Mouse (Mus musculus) ovary, postnatal 36 days (tissue): Measurements from ENCODE around the gene Tob2.

Source experiments
- DNase-seq: peaks from one replicate; pipeline ENCODE4 v3.0.0; 2022; ENCODE audit warnings: low spot score, mixed read lengths

Tob2 gene

DNA sequence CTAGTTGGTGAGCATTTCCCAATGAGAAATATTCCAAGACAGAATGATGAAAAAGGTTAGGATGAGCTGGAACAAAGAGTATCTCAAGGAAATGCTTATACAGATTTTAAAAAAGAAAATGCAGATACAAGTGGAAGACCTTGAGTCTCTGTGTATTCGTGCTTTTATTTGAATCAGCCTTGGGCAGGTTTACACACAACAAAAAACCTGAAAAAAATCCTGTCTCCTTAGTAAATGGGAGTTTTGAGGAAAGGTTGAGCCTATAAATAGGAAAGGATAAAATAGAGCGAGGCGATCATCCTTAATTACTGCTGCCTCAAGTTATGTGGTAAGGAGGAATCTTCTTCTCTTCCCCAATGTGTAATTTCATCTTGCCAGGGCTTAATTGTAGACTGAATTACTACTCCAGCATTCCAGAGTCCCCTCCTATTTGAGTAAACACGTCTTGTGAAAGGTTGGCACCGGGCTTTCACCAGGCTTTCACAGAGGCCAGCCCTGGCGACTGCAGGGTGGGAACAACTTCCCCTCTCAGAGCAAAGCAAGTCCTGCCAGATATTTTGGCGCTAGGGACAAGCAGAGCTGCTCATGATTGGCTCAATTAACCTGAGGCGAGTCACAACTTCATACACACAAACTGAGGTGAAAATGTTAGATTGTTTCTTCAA lies 2.0 kb upstream of the Tob2 start:
- DNase-seq: no peak

DNA sequence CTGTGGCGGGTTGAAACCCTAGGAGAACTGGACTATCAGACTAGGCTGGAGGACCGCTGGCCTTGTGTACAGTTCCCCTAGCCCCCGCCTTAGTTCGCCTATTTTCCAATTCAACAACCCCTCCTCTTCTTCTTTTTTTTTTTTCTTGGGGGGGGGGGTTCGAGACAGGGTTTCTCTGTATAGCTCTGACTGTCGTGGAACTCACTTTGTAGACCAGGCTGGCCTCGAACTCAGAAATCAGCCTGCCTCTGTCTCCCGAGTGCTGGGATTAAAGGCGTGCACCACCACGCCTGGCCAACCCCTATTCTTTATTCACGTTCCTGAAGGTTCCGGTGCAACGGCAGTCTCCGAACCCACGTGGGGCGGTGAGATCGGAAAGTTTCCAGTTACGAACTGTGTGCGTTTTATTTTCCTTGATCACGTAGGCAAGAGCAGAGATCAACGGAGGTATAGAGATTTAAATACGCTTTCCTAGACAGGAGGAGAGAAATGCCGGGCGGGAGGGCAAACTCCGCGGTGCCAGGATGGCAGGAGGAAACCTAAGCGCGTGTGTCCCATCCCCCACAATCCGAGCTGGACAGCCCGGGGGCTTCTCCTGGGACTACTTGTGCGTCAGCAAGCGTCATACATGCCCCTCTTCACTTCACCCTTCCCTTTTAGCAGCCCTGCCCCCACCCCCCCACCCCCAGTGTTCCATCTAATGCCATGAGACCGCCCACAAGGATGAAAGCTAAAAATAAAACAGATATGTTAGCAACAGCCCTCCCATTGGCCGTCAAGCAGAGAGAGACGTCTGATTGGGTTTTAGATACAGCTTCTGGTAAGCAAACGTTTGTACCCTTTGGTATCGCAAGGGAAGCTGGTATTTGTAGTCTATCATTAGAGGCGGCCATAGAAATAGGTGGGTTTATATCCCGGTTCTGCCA lies 997 bp upstream of the Tob2 start:
- peak; percentile 77 for DNase-seq

DNA sequence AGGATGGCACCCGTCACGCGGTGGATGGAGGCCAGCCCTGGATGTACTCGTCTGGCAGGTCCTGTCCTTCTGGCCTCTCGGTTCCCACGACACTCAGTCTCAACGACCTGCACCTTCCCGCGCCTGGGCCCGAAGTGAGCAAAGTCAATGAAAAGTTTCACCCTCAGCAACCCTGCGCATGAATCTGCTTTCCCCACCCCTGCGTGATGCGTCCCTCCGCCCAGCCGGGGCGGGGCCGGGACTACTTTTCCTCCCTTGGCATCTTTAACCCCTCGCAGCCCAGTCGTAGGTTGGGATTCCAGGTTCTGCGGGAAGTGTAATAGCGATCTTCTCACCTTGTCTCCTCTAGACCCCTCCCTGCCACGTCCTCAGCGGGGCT lies 469 bp downstream of the Tob2 start:
- peak; percentile 93 for DNase-seq

DNA sequence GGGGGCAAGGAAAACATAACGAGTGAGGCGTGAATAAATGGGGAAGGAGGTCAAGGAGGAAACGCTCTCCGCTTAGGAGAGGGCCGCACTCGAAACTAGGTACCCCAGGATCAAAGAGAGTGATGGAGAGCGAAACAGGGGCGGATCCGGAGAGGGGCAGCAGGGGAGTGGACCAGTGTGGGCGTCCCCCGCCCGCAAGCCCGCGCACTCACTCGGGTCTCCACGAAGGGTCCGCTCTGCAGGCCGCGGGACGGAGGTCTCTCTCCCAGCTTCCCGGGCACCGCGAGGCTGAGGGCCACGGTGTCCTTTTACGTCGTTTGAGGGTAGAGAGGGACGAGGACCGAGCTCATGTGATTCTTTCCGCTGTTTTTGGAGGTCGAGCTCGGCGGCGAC lies 876 bp downstream of the Tob2 start:
- DNase-seq: no peak

DNA sequence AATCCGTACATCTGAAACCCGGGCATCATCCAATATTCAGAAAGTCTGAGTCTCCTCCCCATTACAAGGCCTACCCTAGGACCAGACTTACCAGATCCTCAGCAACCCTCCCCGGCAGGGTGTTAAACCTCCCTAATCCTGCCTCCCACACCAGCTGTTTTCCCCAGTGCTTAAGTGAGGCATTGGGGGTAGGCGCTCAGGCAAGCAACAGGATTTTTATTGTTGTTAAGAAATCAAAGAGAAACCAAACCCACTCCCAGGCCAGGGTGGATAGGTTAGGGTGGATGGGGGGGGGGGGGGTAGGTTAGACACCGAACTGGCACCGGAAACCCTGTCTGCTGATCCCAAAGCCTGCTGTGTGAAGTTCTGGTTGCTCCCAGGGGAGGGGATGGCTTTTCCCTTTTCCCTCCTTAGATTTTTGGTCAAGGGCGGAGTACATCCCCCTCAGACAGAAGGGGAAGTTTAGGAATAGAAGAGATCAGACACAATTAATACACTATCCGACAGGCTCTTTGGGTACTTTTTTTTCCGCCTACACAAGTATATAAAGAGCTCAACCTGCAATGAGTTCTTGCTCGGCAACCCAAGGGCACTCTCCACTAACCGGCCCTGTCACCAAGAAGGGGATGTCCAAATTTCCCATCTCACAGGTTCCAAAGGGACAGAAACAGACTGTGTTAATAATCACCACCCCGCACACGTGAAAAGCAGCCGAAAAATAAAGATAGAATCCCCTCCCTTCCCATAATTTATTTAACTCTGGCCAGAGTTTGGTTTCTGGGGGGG lies 1.5 kb downstream of the Tob2 start:
- no peak for DNase-seq

DNA sequence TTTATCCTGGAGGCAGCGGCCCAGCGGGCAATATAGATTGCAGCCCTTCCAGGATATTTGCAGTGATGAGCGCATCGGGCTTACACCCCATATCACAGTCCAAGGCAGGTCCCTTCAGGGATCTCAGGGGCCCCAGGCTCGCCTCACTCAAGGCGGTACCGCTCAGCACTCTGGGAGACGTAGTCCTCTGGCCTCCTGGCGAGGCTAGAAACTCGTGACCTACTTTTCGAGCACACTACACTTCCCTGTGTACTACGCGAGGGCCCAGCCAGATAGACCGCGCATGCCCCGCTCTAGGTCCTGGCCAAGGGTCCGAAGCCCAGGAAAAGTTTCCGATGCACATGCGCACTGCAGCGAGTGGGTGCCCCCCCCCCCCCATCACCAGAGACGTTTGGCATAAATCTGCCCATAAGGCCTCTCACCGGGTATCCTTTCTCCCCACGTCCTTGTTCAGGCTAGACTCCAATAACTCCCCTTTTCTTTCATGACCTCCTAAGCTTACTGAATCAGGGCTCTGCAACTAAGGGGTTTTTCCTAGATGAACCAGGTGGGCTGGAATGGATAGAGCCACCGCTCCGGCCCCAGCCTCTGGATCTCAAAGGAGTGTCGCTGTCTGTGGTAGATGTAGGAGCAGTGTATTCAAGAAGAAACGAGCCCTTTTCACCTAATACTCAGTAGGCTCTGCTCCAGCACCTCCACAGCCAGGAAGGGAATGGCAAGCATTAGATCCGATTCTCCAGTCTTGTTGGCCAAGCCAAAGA lies 2.4 kb downstream of the Tob2 start:
- DNase-seq: peak; percentile 82

DNA sequence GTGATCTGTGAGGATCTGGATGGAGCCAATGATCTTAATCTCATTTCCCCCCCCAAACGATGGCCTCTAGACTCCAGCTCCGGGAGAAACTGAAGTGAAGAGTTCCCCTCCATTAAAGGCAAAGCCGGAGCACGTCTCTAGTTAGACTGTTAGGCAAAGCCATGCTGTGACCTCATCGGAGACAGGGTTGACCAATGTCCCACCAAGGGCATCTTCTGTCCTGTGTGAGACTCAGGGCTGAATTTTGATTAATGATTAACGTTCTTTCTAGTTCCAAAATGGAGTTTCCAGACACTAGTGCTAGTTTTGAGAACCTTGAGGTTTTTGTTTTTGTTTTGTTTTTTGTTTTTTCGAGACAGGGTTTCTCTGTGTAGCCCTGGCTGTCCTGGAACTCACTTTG lies 5.5 kb downstream of the Tob2 start:
- DNase-seq: no peak

DNA sequence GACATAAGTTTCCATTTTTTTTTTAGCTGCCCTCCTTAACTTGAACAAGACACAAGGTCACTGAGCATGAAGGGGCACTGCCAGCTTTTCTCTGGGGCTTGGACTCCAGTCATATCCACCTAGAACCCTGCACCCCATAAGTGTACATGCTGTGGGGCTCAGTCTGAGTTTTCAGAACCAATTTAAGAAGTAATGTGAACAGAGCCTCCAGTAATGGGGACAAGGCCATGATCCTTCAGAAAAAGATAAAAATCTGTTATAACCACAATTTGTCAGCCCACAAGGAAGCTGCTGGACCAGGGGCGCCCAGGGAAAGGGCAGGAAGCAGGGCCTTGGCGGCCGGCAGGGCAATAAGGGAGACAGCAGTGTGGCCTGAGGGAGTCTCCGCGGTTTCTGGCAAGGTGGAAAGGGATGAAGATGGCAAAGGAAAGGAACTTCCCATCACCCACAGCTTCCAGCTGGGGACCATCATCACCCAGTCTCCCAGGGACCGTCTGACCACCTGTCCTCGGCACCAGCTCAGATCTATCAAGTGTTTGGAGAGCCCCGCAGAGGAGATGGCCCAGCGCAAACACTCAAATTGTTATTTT lies 6.1 kb downstream of the Tob2 start:
- DNase-seq: no peak

DNA sequence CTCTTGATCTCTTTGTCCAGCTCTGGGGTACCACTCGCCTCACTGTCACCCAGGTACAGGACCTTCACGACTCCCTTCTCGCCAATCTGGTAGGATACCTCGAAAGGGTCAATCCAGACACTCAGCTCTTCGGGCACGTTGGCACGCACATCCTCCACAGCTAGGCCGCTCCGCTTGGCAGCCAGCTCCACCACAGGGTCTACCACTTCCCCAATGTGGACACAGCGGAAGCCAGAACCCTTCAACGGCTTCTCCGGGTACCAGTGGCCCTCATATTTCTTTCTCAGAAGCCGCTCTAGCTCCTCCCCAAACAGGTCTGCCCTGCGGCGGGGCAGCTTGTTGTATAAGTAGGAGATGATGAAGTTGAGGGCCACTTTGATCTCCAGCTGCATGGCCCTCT lies 7.2 kb downstream of the Tob2 start:
- DNase-seq: no peak

DNA sequence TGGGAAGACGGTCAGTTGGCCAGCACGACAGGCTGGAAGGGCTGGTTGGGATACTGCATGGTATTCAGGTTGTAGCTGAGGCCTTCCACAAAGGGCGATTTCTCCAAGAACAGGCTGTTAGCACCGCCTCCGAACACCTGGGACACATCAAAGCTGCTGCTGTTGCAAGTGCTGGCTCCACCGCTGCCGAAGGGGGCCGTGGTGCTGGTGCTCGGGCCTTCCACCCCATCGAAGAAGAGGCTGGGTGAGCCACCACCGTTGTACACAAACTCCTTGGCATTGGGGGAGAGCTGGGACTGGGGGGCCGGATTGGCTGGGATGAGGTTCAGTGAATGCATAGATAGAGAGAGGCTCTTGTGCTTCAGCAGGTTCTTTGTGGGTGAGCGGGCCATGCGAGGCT lies 7.9 kb downstream of the Tob2 start:
- no peak for DNase-seq

DNA sequence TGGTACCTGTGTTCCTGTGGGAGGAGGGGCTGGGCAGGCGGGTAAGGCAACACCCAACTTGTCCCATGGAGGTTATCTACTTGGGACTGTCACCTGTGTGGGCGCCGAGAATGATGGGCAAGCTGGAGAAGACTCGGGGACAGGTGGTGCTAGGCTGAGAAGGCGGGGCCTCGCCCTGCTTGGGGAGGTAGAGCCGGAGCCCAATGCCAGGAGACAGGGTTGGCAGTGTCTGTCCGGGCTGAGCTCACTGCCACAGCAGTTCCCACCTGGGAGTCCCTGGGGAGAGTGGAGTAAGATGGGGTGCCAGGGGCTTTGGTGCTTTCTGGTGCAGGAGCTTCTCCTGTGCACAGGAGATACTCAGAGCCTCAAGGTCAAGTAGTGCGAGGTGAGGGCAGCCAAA lies 9.5 kb downstream of the Tob2 start:
- DNase-seq: no peak

DNA sequence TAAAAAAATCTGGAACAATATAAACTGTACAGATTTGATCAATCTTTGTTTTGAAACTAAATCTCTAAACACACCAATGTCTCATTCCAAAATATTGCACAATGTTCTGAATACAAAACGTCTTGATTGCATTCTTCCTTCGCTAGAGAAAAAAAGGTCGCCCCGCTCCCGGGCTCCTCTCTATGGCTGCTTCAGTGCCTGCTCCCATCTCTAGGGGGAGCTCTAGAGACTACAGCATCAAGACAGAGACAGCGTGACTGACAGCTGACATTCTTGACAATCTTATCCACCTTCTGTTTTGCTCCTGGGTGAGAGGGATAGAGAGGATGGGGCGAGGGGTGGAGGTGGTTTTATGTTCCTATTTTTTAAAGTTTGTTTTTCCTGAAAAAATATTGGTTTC lies 10.3 kb downstream of the Tob2 start:
- DNase-seq: no peak

DNA sequence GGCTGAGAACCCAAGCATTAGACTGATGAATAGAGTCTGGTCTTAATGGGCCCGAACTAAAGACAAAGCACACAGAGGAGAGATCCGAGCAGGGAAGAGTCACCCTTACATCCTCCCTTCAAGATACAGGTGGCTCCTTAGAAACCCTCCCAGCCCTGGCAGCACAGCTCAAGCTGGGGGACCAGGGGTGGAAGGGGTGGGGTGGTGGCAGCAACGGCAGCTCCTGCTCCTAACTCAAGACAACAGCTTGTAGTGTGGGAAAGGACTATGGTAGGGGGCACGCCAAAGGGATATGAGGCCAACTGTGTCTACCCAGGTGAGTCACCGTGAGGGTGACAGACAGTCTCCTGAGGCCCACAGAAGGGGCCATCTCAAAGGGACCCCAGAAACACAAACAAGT lies 10.7 kb downstream of the Tob2 start:
- no peak for DNase-seq

DNA sequence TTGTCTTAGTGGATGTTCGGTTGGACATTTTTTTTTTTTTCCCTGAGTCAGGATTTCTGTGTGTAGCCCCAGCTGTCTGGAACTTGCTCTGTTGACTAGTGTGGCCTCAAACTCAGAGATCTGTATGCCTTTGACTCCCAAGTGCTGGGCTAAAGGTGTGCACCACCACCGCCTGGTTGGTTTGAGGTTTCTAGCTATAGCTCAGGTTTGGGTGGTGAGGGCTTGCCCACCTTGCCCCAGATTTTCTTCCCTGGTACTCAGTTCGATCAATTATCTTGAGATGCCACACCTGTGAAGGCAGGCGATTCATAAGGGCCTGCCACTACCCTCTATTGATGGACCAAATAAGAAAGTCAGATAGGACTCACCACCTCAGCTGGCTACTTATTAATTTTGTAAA lies 11.4 kb downstream of the Tob2 start:
- DNase-seq: no peak

DNA sequence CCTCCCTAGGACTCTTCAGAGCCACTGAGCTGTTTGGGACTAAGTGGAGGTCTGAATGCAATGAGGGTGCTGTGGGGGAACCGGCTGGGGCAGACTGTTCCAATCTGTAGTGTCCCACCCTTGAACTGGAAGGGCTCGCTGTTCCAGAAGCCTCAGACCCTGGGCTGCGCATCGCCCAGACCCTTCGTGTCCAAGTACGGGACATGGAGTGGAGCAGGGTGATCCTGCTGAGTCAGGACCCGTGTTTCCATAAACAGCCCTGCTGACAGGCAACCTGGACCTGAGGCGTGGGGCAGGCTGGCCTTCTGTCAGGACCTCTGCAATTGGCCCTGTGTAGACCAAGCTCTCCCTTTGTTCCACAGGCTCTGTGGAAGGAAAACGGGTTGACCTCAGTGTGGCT lies 11.8 kb downstream of the Tob2 start:
- DNase-seq: no peak

DNA sequence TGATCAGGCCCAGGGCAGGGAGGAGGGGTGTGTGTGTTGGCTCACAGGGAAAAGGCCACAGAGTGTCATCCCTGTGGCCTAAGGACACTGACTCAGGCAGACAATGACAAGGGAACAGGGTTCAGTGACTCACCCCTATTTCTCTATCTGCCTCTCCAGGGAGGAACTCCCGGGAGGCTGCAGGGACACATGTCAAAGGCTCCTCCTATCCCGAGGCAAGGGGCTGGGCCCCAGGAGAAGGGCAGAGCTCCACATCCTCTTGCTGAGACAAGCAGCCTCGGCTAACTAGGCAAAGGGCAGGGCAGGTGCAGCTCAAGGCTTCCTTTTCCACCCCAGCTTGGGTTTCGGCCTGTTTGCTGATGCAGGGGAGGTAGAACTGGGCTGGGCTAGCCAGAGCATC lies 12.9 kb downstream of the Tob2 start:
- no peak for DNase-seq

DNA sequence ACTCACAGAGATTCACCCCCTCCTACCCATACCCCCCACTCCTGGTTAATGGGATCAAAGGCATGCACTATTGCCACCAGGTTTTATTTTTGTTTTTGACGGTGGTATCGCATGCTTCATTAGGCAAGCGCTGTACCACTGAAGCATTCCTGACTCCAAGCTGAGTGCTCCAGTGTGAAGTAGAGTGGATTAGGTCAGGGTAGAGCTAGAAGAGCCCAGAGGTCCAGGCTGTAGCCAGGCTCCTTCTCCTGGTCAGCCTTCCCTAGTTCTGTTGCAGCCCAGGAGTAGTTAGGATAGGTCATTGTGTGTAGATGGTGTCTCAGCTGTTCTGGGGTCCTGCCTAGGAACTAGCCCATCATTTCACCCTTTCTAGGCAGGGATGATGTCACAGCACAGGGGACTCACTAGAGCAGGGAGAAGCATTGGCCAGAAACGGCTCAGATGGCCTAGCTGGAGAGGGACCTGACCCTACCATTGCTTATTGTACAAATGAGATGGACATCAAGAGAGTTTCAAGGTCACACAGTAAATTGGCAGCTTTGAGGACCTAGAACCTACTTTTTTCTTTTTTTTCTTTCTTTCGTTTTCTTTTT lies 13.5 kb downstream of the Tob2 start:
- no peak for DNase-seq

DNA sequence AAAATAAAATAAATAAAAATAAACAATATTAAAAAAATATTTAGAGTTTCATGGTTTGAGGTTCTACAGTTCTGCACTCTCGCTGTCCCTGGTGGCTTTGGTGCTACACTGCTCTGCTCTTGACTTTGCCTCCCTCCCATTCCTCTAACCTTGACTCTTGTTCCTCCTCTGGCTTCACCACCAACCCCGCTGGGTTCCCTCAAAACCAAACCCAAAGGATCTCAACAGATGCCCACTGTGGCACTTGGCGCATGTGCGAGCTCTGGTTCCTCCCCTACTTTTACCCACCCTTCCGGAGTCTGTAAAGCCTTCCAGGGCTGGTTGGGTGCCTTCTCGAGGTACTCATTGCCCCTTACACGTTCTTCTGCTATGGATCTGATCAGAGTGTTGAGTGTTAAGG lies 16.3 kb downstream of the Tob2 start:
- no peak for DNase-seq

DNA sequence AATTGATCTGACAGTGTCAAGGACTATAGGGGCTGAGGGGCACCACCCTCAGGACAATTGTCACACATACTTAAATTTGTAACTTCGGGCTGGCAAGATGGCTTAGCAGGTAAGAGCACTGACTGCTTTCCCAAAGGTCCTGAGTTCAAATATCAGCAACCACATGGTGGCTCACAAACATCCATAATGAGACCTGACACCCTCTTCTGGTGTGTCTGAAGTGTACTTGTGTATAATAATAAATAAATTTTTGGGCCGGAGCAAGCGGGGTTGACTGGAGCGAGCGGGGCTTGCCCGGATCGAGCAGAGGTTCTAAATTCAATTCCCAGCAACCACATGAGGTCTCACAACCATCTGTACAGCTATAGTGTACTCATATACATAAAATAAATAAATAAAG lies 18.3 kb downstream of the Tob2 start:
- no peak for DNase-seq

DNA sequence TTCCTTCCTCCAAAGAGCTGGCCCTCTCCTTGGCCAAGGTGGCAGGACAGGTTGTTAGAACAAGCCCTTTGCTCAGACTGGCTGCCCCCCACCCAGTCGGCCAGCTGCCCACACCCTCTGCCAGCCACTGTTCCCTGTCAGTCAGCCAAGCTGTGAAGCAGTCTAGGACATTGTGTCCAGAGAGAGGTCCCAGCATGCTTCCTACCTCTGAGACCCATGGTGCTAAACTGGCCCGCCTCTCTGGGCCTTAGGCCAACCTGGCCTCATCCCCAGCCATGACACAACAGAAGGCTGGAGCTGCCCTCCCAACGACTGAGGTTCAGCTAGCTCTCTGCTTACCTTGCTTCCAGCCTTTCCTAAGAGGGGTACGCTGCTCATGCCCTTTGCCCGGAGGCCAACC lies 19.0 kb downstream of the Tob2 start:
- peak; percentile 76 for DNase-seq

DNA sequence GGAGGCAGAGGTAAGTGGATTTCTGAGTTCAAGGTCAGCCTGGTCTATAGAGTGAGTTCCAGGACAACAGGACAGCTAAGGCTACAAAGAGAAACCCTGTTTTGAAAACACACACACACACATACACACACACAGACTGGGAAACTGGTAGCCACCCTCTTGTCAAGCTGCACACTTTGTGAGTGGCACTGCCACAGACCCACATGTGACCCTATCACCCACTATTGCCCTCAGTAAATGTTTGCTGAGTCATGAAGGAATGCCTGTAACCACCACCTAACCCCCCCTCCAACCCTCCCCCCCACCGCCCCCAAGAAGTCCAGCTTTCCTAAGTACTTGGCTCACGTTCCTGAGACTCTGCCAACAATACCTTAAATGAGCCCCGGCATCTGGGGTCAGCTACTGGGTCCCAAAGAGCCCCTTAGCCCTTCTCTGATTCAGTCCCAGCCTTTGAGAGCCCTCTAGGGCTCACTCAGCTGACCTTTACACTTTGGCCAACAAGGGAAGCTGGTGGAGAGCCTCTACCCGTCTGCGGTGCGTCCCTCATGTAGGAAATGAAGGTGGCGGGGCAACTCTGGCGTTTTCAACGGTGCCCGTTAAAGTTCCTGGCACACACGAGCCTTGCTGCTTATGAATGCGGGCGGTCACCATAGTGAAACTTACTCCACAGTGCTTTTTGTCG lies 19.9 kb downstream of the Tob2 start:
- no peak for DNase-seq
